Mouse (Mus musculus): ENCODE measurements around the gene Tbc1d22b. TPM values are rescaled to one million over a fixed set of nuclear protein-coding genes. Genes with fewer than 3 reads are reported as not detected.
A peak's percentile ranks its signal among the peaks of the same experiment; 100 is the strongest.

Gene Tbc1d22b
- total RNA-seq, 2 experiments from 2014 or later, result 10.4 to 11.9 TPM

GRCm38 (mm10) chr17:29615616-29616015, 66.0 kb downstream of the Tbc1d22b start:
- no peak for TF ChIP-seq CTCF (IDR thresholded peaks at IDR 0.05)
- peak overlapping the region; percentile 97 for H3K27ac ChIP-seq
- intact Hi-C loops (cut with DNase I), result no loop called here
- peak overlapping the region; percentile 93 for H3K4me3 ChIP-seq
- no peak for DNase-seq

DNA sequence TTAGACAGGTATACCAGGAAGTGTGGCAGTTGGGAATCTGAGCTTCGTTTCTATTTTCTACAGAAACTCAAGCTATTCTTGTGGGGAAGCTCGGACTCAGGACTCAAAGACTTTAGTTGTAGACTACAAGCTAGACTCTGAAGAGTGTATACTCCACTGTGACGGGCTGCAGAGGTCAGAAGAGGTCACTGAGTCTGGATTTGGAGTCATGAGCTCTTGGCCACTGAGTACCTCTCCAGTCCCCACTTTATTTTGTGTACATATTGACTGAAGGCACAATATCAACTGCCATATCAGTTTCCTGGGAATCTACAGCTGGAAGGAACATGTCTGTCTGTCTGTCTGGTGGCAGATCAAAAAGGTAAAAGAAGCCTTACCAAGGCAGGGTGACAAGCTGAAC, 69.6 kb downstream of the Tbc1d22b start:
- Histone ChIP-seq H3K4me3 (no peak overlapping the region), H3K27ac (no peak overlapping the region)
- no peak for DNase-seq
- no peak for TF ChIP-seq CTCF (IDR thresholded peaks at IDR 0.05)
- intact Hi-C loops (cut with DNase I), result no loop called here

DNA sequence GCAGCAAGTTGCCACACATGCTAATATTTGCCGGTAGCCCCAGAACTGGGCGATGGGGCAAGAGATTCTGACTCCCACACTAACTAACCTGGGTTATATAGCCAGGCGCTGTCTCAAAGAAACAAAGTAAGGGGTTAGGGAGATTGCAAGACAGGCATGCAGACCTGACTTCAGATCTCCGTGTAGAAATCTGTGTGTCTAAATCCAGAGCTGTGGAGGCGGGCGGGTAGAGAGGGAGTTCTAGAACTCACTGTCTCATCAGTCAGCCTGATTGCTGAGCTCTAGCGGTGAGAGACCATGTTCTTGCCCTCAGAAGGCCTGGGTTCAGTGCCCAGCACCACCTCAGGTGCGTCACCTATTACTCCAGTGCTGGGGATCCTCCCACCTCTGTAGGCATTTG, 73.9 kb downstream of the Tbc1d22b start:
- Histone ChIP-seq H3K4me3 (no peak overlapping the region), H3K27ac (no peak overlapping the region)
- intact Hi-C loops (cut with DNase I), result no loop called here
- DNase-seq, result no peak
- no peak for TF ChIP-seq CTCF (IDR thresholded peaks at IDR 0.05)

DNA sequence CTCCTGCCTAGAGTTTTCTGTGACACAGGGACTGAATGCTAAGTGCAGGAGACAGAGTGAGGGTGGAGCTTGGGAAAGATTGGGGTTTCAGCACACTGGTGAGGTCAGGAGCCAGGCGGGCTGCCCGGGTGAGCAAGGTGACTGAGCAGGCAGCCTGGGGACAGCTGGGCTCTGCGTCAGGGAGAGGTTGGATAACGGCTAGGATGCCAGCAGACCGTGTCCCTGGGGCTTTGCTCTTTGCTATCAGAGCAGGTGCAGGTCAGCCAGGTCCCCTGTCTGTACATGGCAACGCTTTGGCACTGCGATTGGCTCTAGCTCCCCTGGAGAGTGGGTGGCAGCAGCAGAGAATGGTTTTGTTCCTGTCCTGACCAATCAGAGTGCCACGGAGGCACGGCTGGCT, 77.7 kb downstream of the Tbc1d22b start:
- intact Hi-C loops (cut with DNase I), result no loop called here
- peak; percentile 87 for DNase-seq
- no peak for TF ChIP-seq CTCF (IDR thresholded peaks at IDR 0.05)
- Histone ChIP-seq H3K4me3 (no peak overlapping the region), H3K27ac (peak overlapping the region; percentile 83)

GRCm38 (mm10) chr17:29628946-29629345, 79.4 kb downstream of the Tbc1d22b start:
- DNase-seq, result peak; percentile 59
- Histone ChIP-seq H3K27ac (peak overlapping the region; percentile 83), H3K4me3 (no peak overlapping the region)
- intact Hi-C loops (cut with DNase I), result no loop called here
- TF ChIP-seq CTCF (IDR thresholded peaks at IDR 0.05), result no peak

GRCm38 (mm10) chr17:29629620-29630019, 80.0 kb downstream of the Tbc1d22b start:
- TF ChIP-seq CTCF (IDR thresholded peaks at IDR 0.05), result no peak
- DNase-seq, result no peak
- peak overlapping the region; percentile 83 for H3K27ac ChIP-seq
- H3K4me3 ChIP-seq, result no peak overlapping the region
- intact Hi-C loops (cut with DNase I), result loop anchor here (10.0 kb wide), 1 partner anchor 255 kb away; no protein-coding TSS in a partner anchor

GRCm38 (mm10) chr17:29632312-29632711, 82.7 kb downstream of the Tbc1d22b start:
- no peak overlapping the region for H3K27ac ChIP-seq
- no peak for DNase-seq
- no peak for TF ChIP-seq CTCF (IDR thresholded peaks at IDR 0.05)
- H3K4me3 ChIP-seq, result no peak overlapping the region
- intact Hi-C loops (cut with DNase I), result loop anchor here (10.0 kb wide), 1 partner anchor 252 kb away; no protein-coding TSS in a partner anchor

DNA sequence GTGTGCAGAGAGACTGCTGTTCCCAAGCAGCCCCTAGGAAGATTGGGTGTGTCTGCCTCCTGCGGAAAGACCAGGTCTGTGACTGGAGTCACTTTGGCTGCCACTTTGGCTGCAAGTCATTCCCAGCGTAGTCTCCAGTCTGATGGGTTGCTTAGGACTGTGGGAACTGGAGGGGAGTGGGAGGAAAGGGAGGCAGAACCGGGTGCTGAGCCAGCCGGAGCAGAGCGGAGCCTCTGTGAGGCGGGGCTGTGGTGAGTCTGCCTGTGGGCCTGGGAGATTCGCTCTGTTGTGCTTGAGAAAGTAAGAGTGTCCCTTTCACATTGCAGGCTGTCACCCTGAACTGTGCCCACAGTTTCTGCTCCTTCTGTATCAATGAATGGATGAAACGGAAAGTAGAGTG, 85.9 kb downstream of the Tbc1d22b start:
- TF ChIP-seq CTCF (IDR thresholded peaks at IDR 0.05), result no peak
- DNase-seq, result no peak
- intact Hi-C loops (cut with DNase I), result loop anchor here (10.0 kb wide), 1 partner anchor 249 kb away; no protein-coding TSS in a partner anchor
- Histone ChIP-seq H3K27ac (no peak overlapping the region), H3K4me3 (no peak overlapping the region)

GRCm38 (mm10) chr17:29636118-29636517, 86.5 kb downstream of the Tbc1d22b start:
- TF ChIP-seq CTCF (IDR thresholded peaks at IDR 0.05), result peak; percentile 62
- peak; percentile 42 for DNase-seq
- Histone ChIP-seq H3K4me3 (no peak overlapping the region), H3K27ac (no peak overlapping the region)
- intact Hi-C loops (cut with DNase I), result loop anchor here (10.0 kb wide), 1 partner anchor 249 kb away; no protein-coding TSS in a partner anchor

GRCm38 (mm10) chr17:29637377-29637776, 87.8 kb downstream of the Tbc1d22b start:
- H3K27ac ChIP-seq, result peak overlapping the region; percentile 20; the same call in 1 of the 2 replicates
- no peak for TF ChIP-seq CTCF (IDR thresholded peaks at IDR 0.05)
- intact Hi-C loops (cut with DNase I), result loop anchor here (10.0 kb wide), 1 partner anchor 247 kb away; no protein-coding TSS in a partner anchor
- DNase-seq, result peak; percentile 48
- no peak overlapping the region for H3K4me3 ChIP-seq

DNA sequence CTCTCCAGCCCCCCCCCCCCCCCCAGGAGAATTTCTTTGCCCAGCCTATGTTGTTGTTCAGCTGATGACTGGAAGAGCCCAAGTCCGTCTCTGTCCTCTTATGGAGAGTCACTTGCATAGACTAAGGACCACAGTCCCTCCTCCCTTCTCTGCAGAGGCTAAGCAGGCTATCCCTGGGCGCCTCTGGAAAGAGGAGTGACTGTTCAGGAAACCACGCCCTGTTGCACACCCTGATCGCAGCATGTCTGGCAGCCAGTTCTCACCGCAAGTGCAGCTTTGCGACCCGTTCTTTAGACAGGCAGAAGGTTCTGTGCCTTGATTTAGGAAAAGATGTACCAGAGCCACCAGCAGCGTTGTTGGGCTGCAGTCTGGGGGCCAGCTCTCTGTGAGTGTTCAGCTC, 88.3 kb downstream of the Tbc1d22b start:
- intact Hi-C loops (cut with DNase I), result loop anchor here (10.0 kb wide), 1 partner anchor 247 kb away; no protein-coding TSS in a partner anchor
- Histone ChIP-seq H3K4me3 (no peak overlapping the region), H3K27ac (no peak overlapping the region)
- TF ChIP-seq CTCF (IDR thresholded peaks at IDR 0.05), result no peak
- no peak for DNase-seq

DNA sequence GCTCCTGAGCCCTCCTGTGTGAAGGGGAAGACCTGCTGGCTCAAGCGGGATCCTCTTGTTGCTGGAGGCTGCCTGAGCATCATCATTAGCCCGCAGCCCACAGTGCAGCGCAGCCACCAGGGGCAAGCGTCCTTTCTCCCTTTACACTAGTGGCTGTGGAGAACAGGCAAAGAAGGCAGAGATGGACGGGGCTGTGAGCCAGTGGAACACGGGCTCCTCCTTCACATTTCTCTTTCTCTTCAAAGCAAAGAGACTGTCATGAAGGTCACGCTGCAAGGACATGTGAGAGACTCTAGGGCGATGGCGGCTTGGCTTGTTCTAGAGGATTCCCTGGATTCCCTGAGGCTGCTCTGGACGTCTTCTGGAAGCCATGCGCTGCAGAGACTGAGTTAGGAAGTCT, 91.4 kb downstream of the Tbc1d22b start:
- intact Hi-C loops (cut with DNase I), result no loop called here
- no peak for TF ChIP-seq CTCF (IDR thresholded peaks at IDR 0.05)
- Histone ChIP-seq H3K4me3 (no peak overlapping the region), H3K27ac (no peak overlapping the region)
- no peak for DNase-seq

GRCm38 (mm10) chr17:29642219-29642618, 92.6 kb downstream of the Tbc1d22b start:
- TF ChIP-seq CTCF (IDR thresholded peaks at IDR 0.05), result no peak
- intact Hi-C loops (cut with DNase I), result no loop called here
- no peak overlapping the region for H3K27ac ChIP-seq
- H3K4me3 ChIP-seq, result no peak overlapping the region
- no peak for DNase-seq

Small RNA genes lying within 50 kb of the gene (microRNA-seq; reads per million reads assigned to microRNA genes)
- gene Mir7667, result not detected

Other genes starting within 250 kb of the Tbc1d22b start
- 10 to 100 TPM; 21.9 to 52.6 TPM for gene Pi16, start 232.1 kb upstream of the Tbc1d22b start, total RNA-seq (2021)
- gene Mtch1, start 201.9 kb upstream of the Tbc1d22b start, total RNA-seq (2021), result 100 to 1,000 TPM in 1 of 2 experiments, 10 to 100 TPM in 1; 78.5 to 109 TPM
- gene Fgd2, start 188.9 kb upstream of the Tbc1d22b start, total RNA-seq (2021), result 1 to 10 TPM in 1 of 2 experiments, under 1 TPM in 1; 0.74 to 1.1 TPM
- gene Pim1, start 59.0 kb upstream of the Tbc1d22b start, total RNA-seq (2021), result 10 to 100 TPM; 13.8 to 35.2 TPM
- gene Gm17657, start 147 bp upstream of the Tbc1d22b start, total RNA-seq (2021), result not detected
- gene Tmem217, start 2.6 kb downstream of the Tbc1d22b start, total RNA-seq (2021), result not detected
- 10 to 100 TPM; 20.1 to 22.3 TPM for gene Rnf8, start 65.0 kb downstream of the Tbc1d22b start, total RNA-seq (2021)
- 1 to 10 TPM in 1 of 2 experiments, under 1 TPM in 1; 0.70 to 1.2 TPM for gene Gm28043, start 65.1 kb downstream of the Tbc1d22b start, total RNA-seq (2021)
- 10 to 100 TPM; 43.6 to 50.5 TPM for gene Cmtr1, start 110.8 kb downstream of the Tbc1d22b start, total RNA-seq (2021)
- gene Ccdc167, start 167.3 kb downstream of the Tbc1d22b start, total RNA-seq (2021), result 1 to 10 TPM; 6.3 to 7.8 TPM

All from gastrocnemius, adult 2 months (tissue).